Mouse (Mus musculus) CD8-positive naive resting alpha-beta T cell, adult 2 months (primary cell): Measurements from ENCODE around the gene Edn1.

Experiments
- DNase-seq, 2 experiments: peaks; one replicate each; pipeline ENCODE4 v3.0.0; 2022; ENCODE audit warnings: low read depth in 2 of 2, low spot score in 2 of 2

Gene Edn1

GRCm38 (mm10) chr13:42301161-42301721 lies at the start of gene Edn1:
Gene Edn1 (plus strand): TSS chr13:42301476.
- DNase-seq, result peak in 1 of 2 experiments; percentile 14

GRCm38 (mm10) chr13:42253821-42254220 lies 47.5 kb upstream of the Edn1 start:
- DNase-seq, result no peak

- no peak for DNase-seq
Measured at GRCm38 (mm10) chr13:42255105-42255504, 46.2 kb upstream of the Edn1 start.

- no peak for DNase-seq
Measured at GRCm38 (mm10) chr13:42258422-42258821, 42.9 kb upstream of the Edn1 start.

GRCm38 (mm10) chr13:42260667-42261066 lies 40.6 kb upstream of the Edn1 start:
- no peak for DNase-seq

- DNase-seq, result no peak
Measured at GRCm38 (mm10) chr13:42270051-42270450, 31.2 kb upstream of the Edn1 start.

GRCm38 (mm10) chr13:42276774-42277454 lies 24.4 kb upstream of the Edn1 start:
- no peak for DNase-seq

GRCm38 (mm10) chr13:42277751-42278150 lies 23.5 kb upstream of the Edn1 start:
- DNase-seq, result no peak

- DNase-seq, result no peak
Measured at GRCm38 (mm10) chr13:42285896-42286295, 15.4 kb upstream of the Edn1 start.

- DNase-seq, result no peak
Measured at GRCm38 (mm10) chr13:42286768-42287167, 14.5 kb upstream of the Edn1 start.

GRCm38 (mm10) chr13:42292593-42292992 lies 8.7 kb upstream of the Edn1 start:
- no peak for DNase-seq

GRCm38 (mm10) chr13:42298302-42298701 lies 3.0 kb upstream of the Edn1 start:
- no peak for DNase-seq

GRCm38 (mm10) chr13:42298766-42299165 lies 2.5 kb upstream of the Edn1 start:
- DNase-seq, result no peak

GRCm38 (mm10) chr13:42300567-42300966 lies 709 bp upstream of the Edn1 start:
- DNase-seq, result peak; percentile 37 to 48

- no peak for DNase-seq
Measured at GRCm38 (mm10) chr13:42301961-42302861, 935 bp downstream of the Edn1 start.

GRCm38 (mm10) chr13:42303180-42303929 lies 2.1 kb downstream of the Edn1 start:
- DNase-seq, result no peak

- no peak for DNase-seq
Measured at GRCm38 (mm10) chr13:42304139-42304538, 2.9 kb downstream of the Edn1 start.

GRCm38 (mm10) chr13:42306870-42307800 lies 5.9 kb downstream of the Edn1 start:
- DNase-seq, result no peak

- DNase-seq, result no peak
Measured at GRCm38 (mm10) chr13:42308368-42309103, 7.3 kb downstream of the Edn1 start.
